Mouse (Mus musculus) T-helper 1 cell (primary cell): ENCODE measurements at regions not wholly inside any gene's neighbourhood (a gene's known extent, or its start where the extent isn't known, plus 50 kb on each side); places are given as distances from the start of the nearest gene placed in this dataset.

Source experiments
- in situ Hi-C: fragments of 300-600 bp; cut with MboI, MseI; formaldehyde crosslinking; loops from one replicate; pipeline ENCODE4 v1.15.1; 2025; ENCODE audit warnings: high pct_unique_total_duplicates

DNA sequence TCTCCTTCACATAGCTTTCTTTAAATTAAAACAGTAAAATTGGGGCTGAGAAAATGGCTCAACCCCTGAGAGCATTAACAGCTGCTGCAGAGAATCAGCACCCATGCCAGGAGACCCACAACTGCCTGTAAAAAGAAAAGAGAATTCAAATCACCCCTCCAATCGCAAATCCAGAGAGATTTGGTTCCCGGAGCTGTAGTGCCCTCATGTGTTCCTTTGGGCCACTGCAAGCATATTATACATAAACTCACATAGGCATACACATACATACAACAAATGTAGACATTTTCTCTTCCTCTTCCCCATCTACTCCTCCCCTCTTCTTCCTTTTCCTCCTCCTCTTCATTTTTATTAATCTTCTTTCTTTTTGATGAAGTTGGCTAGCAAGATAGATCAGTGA is 616.5 kb downstream of the Dok5 start:
- in situ Hi-C loops = no loop called here

DNA sequence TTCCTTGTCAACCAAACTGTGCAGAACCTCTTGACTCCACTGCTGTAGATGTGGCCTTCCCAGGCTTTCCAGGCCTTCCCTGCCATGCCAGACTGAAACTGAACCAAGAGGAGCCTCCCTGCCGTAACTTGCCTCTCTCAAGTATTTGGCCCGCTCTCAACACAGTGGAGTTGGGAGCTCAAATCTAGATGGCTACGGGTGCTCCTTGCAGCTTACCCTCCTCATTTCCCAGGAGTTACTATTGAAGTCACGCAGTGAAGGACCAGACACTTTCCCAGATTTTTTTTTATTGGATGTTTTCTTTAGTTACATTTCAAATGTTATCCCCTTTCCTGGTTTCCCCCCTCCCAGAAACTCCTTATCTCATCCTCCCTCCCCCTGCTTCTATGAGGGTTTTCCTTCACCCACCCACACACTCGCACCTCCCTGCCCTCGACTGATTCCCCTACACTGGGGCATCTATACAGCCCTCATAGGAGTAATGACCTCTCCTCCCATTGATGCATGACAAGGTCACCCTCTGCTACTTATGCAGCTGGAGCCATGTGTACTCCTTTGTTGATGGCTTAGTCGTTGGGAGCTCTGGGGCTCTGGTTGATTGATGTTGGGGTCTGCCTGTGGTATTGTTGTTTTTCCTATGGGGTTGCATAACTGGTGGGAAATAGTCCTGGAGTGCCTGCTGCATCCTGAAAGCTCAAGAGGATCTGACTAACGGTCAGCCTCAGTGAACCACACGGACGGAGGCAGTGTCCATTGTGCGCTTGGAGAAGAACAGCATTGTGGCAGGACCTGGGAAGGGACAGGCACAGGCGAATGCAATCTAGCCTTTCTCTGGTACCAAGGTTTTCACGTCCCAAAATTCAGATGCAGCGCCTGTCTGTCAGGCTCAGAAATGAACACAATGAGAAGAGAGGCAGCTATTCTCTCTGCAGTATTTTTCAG is 602.5 kb downstream of the Dok5 start:
- in situ Hi-C loops = no loop called here

DNA sequence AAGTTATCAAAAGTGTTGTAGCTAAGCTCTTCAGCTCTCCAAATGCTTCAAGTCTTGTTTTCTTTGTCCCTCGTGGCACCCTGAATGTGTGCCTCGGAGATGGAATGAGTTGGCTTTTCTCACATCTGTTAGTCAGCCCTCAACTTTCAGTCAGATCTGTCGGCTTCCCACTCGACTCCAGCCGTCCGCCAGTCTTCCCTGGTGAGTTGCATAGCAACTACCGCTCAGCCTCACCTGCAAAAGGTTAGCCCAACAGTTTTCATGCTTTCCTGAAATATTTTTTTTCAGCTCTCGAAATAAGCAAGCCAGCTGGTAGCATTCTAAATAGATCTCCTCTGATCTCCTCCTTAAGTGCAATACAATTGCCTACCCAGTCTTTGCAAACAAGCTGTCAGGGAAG is 601.2 kb downstream of the Dok5 start:
- in situ Hi-C loops = no loop called here

- in situ Hi-C loops = no loop called here
Observed at GRCm38 (mm10) chr2:171331529-171331928, 599.9 kb downstream of the Dok5 start.

- in situ Hi-C loops = no loop called here
Observed at GRCm38 (mm10) chr2:171326909-171327308, 595.3 kb downstream of the Dok5 start.

DNA sequence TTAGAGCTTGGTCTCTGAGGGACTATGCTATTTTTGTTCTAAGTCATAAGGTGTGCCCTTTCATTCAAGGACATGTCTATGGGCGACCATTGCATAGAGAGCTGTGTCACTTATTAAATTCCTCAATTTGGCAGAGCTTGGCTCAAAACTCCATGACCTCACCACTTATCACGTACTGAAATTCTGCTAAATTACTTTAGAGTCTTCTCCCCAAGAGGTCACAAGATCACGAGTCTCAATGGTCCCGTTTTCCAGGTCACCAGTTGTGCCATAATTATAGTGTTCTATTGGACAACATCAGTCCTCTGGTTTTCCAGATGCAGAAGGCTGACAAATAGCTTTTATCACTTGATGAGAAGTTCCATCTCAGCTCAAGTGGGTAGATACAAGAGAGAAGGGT is 576.9 kb downstream of the Dok5 start:
- in situ Hi-C loops = no loop called here

DNA sequence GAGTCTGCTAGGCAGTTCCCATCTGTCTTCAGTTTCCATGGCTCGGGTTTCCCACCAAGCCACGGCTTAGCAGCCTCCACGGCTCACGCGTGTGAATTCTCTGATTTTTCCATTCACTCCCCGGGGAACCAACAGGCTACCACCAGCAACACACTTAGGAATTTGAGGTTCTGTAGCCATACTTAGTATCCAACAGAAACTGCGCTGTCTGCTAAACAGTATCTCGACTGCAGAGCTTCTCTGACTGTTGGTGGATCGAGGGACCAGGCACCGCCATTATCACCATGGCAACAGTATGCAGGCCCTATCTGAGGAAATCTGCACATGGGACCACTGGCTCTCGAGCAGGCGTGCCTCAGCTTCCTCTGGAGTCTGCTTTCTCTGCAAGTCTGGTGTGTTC is 574.4 kb downstream of the Dok5 start:
- in situ Hi-C loops = no loop called here

DNA sequence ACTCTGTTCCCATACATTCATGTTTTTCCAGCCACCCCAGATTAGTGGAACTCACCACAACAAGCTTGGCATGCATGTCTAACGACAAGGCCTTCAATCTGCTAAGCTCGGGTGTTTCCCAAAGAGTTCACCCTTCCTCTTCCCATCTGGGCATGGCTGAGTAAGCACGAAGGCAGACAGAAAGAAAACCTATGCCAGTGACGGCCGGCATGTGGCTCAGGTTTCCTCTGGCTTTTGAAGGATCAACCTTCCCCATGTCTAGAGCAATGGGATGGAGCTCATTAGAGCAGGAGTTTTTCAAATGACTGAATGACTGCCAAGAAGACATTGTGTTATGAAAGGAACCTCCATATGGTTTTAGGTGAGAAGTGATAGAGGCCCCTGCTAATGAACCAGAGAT is 566.9 kb downstream of the Dok5 start:
- in situ Hi-C loops = no loop called here

- in situ Hi-C loops = no loop called here
Observed at GRCm38 (mm10) chr2:171295603-171296002, 564.0 kb downstream of the Dok5 start.

DNA sequence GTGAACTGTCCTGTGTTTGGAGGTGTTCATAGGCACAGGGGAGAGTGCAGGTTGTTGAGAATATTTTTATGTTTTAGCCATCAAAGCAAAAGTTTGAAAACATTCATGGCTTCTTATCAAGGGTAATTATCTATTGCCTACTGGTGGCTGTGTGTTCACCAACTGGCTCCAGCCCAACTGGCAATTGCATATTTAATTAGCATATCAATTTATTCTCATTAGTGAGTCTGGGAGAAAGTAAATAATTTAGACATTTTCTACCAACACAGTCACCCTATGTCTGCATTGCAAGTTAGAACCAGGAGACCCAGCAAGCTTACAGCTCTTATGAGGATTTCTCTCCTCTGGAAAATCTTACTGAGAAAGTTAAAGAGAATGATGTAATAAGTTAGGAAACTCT is 561.0 kb downstream of the Dok5 start:
- in situ Hi-C loops = no loop called here

DNA sequence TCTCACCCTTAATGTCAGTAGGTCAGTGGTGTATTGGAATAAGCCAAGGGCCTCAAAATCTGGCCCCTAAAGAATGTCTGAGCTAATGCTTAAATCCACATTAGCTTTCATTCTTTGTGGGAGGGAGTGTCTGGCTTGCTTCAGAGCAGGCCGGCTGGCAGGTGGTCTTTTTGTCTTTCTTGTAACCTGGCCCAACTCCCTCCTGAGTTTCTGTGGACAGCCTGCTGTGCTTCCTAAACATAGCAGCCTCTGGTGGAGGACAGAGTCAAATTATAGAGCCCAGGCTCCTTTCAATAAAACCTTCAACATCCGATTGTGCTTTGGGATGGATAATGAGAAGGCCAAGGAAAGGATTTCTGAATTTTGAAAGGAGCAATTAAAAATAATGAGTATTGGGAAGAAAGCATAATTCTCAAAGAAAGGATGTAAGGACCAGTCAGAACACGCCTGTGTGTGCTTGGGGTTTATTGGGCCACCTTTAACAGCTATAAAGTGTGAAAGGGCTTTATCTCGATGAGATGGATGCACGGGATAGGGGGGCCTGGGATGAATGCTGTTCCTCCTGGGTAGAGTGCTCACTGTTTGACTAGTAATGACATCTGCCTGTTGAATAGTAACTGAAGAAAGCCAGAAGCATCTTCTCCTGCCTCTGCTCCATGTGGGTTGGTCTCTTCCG is 554.2 kb downstream of the Dok5 start:
- in situ Hi-C loops = loop anchor here (10.0 kb wide), 1 partner anchor 1751 kb away; no protein-coding TSS in a partner anchor

DNA sequence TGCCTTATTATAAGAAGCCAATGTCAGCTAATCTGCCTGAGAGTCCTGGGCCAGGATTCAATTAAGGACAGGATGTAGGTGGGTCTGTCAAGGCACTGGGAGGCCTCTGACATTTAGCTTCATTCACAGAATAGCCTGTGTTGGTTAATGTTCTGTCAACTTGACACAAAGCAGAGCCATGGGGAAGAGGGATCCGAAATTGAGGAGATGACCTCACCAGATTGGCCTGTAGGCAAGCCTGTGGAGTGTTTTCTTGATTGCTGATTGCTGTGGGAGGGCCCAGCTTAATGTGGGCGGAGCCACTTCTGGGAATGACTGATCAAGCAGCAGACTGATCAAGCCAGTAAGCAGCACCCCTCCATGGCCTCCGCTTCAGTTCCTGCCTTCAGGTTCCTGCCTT is 548.5 kb downstream of the Dok5 start:
- in situ Hi-C loops = loop anchor here (10.0 kb wide), 1 partner anchor 1745 kb away; no protein-coding TSS in a partner anchor

DNA sequence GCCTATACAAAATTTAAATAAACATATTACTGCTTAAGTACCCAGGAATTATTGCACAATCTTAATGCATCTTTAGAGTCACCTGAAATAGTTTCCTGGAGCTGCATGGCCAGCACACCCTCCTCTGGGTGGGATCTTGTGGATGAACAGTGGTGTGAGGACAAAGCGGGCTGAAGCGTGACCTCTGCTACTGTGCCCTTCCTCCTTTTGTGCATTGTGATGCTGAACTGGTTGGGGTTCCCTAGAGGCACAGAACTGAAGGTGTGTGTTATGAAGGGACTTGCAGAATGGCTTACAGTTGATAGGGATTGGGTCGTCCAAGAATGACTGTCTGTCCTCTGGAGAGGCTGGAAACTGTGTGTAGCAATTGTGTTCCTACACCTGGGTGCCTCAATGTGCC is 547.7 kb downstream of the Dok5 start:
- in situ Hi-C loops = loop anchor here (10.0 kb wide), 1 partner anchor 1225 kb away; no protein-coding TSS in a partner anchor

- in situ Hi-C loops = no loop called here
Observed at GRCm38 (mm10) chr2:171253194-171253593, 521.6 kb downstream of the Dok5 start.

DNA sequence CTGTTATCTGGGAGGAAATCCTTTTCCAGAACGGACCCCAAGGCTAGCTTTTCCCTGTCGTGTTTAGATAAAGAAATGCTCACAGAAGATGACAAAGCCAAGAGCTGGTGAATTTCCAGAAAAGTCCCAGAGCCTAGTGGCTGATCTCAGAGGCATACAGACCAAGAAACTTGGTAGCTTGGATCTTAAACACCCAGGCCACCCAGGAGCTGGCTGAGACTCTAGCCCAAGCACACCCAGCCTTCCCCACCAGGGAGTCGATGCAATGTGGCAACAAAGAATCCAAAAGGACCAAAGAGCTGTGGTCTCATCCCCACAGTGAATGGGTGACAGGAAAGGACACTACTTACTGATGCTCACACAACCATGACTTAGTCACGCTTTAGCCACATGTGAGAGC is 513.8 kb downstream of the Dok5 start:
- in situ Hi-C loops = no loop called here

DNA sequence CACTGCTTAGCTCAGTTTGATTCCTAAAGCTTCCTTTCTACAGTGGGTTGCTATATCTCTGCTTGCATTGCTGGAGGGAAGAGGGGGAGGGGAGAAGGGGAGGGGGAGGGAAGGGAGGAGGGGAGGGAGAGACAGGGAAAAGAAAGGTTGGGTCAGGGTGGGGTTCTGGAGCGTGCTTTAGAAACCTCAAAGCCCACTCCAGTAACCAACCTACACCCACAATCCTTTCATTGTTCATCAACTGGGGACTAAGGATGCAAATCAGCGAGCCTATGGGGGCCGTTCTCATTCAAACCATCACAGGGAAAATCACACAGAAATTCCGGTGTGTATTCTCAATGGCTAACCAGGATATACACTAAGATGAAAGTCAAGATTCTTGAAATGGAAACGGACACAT is 510.7 kb downstream of the Dok5 start:
- in situ Hi-C loops = no loop called here

- in situ Hi-C loops = no loop called here
Observed at GRCm38 (mm10) chr2:171237276-171237960, 505.8 kb downstream of the Dok5 start.

GRCm38 (mm10) chr2:171232812-171233211 is 501.2 kb downstream of the Dok5 start:
- in situ Hi-C loops = no loop called here

DNA sequence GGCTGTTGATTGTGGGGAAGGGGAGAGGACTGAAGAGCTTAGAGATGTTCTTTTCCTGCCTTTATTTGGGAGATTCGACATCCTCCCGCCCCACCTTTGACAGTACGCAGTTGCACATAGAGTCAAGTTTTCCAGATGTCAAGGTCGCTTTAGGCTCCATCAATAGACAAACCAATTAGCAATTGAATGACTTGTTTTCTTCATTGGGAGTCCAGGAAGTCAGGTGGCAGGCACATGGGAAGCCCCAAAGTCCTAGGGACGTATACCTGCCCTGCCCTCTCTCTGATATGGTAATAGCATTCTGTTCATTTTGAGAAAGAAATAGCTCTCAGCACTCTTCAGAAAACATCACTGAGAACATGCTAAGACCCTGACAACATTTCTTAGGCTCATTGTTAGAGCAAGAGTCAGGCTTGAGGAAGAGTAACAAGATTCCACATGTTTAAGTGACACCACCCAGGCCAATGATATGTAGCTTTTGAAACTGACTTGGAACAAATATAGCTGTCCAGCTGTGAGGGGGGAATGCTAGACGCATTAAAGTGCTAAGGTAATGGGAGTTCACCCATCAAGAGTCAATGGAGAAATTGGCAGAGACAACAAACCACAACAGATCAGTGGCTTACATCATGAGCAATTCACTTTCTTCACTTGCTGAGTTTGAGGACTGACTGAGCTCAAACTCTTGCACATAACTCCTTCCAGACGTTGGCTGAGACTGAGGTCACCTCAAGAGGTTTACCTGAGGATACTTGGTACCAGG is 499.9 kb downstream of the Dok5 start:
- in situ Hi-C loops = no loop called here

DNA sequence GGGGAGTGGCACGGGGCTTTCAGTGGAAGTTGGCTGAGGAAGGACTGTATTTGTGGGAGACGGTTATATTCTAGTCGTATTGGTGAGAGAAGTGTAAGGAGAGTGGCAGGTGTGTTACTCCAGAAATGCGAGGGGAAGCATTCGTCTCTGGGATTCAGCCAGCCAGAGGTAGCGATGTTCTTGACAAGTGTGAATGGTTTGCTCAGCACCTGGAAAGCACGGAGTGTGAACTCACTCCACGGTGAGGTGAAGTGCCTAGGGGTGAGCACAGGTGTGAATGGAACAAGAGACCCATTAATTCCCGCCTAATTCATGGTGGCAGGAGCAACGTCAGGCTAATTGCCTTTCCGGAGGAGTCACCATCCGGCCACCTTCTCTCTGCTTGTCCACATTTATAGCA is 498.9 kb downstream of the Dok5 start:
- in situ Hi-C loops = no loop called here

DNA sequence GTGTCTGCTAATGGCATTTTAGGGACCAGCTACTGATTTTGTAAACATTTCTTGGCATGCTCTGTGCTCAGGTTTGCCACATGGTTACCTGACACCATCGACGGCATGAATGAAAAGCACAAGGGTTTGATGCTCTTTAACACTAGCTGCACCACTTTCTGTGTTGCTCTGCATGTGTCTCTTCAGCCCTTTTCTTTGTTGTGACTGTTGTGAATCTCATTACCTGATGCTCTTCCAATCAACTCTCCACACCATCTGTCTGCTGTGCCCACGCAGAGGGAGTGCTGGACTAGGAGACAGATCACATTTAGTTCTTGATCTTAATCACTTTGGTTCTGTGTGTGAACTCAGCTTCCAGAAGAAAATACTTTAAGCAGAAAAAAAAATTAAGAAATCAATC is 496.6 kb downstream of the Dok5 start:
- in situ Hi-C loops = no loop called here

GRCm38 (mm10) chr2:171213792-171214191 is 482.2 kb downstream of the Dok5 start:
- in situ Hi-C loops = no loop called here
